Mouse (Mus musculus): ENCODE measurements around the gene Rsrc1. TPM values are rescaled to one million over a fixed set of nuclear protein-coding genes. Genes with fewer than 3 reads are reported as not detected.

Gene Rsrc1
- polyA plus RNA-seq (2017; shearing (Covaris generic)) = 10 to 100 TPM; 38.8 to 47.0 TPM

DNA sequence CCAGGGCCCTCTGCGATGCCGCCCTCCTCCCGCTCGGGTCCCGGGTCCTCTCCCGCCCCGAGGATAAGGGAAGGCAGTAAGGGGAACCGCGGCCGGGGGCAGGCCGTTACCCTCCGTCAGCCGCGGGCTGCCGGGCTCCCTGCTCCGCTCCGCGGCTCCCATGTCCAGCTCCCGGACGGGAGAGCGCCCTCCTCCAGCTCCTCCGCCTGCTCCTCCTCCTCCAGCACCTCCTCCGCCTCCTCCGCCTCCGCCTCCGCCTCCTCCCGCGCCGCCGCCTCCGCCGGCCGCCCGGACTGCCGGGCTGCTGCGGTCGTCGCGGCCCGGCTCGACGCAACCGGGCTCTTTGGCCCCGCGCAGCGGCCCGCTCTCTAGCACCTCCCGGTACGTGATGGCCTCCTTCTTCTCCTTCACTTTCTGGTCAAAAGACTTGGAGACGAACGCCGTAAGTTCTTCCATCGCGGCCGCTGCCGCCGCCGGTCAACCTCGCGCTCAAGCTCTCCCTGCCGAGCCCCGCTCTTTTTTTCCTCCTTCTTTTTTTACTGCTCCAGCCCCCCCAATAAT lies at the start of gene Rsrc1:
Rsrc1 (plus strand) TSS at position 290 of the 561 bp plus-strand sequence.
- ATAC-seq = no peak

DNA sequence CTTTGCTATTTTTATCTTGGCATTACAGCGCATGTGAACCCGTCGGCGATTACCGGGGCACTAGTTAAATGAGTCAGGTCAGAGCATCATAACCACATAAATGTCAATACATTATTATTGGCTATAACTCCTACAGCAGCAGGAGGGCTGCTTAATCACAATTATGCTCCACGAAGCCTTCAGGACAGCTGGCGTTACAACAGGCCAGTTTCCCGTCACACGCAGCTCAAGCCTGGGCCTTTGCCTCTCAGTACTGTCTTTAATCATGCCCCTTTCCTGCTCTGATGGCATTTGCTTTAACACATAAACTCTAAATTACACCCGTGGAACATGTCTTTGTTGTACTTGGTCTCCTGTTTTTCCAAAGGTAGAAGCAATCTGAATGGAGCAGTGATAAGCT lies 41.5 kb upstream of the Rsrc1 start:
- no peak for ATAC-seq

DNA sequence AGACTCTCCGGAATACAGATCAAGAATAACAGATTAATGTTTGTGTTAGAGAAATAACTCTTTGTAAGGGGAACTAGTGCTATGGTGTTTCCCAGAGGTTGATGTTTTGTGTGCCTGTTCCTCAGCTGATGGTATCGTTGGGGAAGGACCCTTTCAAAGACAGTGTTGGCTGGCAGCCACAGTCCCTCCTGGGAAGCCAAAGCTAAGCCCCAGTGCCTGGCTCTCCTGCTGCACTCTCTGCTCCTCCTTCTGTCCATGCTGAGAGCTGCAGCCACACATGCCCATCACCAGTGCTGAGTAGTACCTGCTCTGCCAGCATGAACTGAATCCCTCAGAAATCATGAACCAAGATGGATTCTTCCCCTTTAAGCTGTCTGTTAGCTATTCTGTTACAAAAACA lies 26.1 kb upstream of the Rsrc1 start:
- ATAC-seq = no peak

DNA sequence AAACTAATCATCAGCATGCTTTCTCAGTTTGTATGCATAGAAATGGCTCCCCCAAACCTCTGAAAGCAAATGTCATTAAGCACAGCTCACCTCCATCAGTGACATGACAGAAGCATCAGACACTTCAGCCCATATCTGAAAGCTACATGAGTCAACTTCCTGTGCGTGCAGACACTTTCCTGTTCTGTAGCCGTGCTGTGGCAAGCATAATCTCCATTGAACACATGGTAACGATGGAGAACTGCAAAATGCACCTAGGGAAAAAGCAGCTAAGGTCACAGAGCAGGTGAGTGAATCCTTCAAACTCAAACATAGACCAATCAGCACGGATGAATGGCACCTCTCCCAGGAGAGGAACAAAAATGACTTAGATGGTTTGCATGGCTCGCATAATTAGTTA lies 21.2 kb upstream of the Rsrc1 start:
- no peak for ATAC-seq

DNA sequence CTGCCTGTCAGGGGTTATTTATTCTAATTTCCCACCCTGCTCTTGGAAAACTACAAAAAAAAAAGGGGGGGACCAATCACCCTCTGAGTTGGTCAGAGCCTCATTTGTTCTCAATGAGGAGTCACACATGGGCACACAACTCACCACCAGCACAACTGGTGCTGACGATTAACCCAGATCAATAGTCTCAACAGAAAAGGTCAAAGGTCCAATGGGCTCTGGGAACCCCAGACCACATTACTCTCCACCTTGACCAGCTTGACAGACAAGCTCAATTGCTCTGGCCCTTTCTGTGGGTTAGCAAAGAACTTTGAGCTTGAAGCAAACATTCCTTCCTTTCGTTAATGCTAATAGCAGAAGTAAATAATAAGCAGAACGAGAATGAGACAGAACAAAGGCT lies 16.3 kb upstream of the Rsrc1 start:
- no peak for ATAC-seq

DNA sequence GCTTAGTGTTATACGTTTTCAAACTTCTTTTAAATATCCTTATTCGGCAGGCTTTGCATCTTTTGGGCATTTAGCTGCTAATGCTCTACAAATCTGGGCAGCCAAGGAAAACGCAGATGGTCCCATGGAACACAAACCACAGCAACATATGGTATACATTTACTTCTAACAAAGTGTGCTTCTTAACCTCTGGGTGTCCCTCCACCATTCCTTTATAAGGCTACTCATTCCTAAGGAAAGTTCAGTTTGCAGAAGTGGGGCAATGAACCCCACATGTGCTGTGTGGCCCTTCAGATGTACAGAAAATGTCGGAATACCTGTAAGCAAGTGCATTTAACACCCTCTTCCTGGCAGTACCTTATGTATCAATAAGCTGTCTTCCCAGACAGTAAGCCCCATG lies 13.7 kb upstream of the Rsrc1 start:
- ATAC-seq = no peak

DNA sequence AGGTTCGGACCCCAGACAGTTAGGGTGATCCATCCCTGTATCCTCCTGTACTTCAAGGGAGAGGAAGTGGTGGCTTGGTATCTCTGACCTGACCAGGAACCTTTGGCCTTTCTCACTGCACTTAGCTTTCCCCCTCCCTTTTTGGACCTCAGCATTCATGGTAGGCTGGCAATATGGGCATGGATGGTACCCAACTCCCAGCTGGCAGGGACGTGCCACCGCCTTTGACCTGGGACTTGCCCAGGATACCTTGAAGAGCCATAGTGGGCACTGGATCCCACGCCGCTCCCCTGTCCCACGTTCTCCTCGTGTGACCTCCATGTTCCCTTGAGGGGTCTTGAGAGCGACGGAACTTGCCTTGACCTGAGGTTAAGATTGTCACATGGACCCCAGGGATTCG lies 10.9 kb upstream of the Rsrc1 start:
- ATAC-seq = no peak

DNA sequence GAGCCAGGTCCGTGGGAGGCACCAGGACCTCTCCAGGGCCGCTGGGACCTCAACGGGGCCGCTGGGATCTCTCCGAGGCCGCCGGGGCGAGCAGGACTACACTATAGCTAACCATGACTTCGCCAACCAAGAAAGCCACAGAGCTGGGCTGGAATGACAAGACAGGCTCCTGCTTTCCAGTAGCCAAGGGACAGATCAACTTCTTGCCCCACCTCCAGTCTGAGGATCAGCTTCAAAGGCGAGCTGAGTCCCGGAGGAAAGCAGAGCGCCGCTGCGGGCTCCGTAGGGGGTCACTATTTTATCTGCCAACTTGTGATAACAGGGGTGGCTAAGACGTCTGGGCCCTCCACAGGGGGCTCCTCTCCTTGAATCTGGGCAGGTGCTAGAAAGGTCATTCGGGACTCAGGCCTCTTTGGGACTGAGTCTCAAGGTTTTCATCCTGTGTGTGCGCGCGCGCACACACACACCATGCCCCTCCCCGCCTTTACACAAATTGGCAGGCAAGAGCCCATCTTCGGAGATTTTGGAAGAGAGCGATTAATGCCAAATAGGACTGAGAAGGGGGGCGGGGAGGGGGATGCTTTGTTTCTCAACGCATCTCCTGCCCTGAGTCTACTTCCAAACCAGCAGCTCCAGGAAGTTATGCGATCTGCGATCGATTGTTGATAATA lies 10.4 kb upstream of the Rsrc1 start:
- ATAC-seq = no peak

DNA sequence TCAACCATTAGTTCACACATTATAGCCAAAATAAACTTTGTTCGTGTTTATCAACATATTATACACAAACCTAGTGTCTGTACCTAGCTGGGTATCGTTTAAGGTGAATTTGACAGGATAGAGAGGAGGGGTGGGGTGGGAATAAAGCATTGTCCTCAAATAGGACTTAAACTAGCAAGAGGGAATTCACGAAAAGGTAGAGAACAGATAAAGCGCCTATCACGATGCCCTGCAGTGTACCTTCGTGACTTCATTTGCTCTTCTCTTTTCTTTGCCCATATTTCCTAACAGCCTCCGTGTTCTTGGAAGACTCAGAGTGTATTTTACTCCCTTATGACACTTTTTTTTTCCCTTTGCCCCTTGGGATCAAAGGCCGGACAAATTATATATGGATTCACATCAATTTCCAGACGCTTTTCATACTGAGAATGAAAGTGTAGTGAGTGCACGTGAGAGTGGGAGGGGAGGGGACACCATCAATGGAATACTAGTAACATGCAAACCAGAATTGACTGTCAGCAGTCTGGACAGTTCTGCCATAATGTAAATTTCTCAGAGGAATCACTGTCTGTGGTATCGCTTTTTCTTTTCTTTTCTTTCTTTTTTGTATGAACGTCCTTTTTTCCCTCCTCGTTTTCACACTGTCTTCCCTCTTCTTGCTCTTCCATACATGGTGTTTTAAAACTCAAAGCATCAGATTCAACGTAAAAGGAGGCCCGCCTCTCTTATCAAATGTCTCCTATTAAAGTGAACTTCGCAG lies 8.8 kb upstream of the Rsrc1 start:
- no peak for ATAC-seq

DNA sequence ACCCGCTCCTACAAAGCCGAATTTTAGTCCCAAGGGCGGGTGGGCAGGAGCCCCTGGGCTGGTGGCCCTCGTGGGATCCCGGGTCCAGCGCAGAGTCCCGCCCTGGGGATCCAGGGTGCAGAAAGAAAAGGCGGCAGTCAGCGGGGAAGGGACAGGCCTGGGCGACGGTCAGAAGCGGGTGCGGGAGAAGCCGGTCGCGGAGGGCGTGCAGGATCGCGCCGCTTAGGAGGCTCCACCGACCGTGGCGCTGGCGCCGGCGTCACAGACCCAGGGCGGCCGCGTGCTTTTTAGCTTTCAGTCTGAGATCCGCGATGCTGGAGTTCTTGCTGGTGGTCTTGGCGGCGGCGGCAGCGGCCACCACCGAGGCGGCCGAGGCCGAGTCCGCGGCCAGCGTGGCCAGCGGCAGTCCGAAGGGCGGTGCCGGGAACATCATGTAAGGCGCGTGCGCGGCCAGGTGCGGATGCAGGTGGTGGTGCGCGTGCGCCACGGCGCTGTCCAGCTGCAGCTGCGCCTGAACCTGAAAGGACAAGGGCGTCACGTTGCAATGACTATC lies 7.7 kb upstream of the Rsrc1 start:
- ATAC-seq = peak; percentile 55

DNA sequence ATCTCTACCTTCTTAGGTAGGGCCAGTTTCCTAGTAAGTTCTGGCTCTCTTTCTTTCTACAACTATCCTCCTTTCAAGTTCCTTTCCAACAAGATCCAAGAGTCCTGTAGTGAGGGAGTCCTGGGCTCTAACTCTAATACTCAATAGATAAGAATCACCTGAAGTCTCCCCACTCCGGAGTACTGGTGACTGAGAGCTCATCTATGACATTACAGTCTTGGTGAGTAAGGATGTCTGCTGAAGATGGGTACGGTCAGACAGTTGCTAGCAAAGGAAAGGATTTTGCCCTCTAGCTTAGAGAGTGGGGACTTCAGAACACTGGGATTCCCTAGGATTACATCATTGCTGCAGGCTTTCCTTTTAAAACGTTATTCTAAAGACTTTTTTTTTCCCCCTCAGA lies 6.7 kb upstream of the Rsrc1 start:
- no peak for ATAC-seq

DNA sequence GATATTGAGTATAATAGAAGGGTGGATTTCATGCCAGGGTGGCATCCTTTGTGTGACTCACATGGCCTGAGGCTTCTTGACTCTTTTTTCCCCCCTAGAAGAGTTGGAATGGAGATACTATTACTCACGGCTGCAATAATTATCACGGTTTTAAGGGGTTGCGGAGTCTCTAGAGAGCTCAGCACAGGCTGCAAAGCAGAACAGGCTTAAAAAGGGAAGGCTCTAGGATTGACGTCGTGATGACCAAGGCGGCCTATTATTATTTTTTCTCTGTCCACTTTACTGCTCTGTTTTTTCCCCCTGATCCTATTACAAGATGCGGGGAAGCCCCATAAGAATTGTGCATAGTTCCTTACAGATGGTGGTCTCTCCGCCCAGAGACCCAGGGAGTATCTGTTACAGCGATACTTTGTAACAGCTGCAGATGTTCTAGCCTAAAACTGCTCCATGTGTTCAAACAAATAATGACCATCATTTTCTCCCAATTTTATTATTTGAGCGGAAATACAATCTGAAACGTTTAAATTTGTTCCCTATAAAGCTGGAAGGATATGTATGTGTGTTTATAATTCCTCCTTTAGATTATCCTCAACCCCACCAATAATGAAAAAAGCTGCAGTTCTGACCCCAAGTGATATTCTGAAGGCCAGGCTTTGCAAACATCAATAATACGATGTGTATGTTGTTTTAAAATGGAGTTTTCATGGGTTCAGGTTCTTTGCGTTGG lies 4.1 kb upstream of the Rsrc1 start:
- no peak for ATAC-seq

DNA sequence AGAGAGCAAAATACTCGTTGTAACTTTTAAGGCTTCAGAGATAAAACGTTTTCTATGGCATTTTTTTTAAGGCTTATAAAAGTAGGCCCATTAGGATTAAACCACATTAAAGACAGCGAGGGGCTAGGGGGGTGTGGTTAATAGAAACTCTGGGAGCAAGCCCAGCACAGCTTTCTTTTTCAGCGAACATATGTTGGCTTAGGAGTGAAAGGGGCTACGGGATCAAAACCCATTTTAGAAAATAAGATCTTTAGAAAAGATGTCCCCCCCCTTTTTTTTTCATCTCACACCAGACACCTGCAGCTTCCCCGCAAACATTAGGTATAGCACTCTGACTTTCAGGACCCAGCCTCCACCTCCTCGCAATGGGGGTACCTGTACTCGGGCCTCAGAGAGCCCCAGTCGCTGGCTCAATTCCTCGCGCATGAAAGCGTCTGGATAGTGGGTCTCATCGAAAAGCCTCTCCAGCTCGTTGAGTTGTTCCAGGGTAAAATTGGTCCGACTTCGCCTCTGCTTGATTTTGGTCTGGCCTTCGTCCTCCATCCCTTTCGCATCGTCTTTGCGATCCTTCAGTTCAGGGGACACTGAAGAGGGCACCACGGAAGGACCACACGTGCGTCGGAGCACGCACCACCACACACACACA lies 3.3 kb upstream of the Rsrc1 start:
- ATAC-seq = no peak

DNA sequence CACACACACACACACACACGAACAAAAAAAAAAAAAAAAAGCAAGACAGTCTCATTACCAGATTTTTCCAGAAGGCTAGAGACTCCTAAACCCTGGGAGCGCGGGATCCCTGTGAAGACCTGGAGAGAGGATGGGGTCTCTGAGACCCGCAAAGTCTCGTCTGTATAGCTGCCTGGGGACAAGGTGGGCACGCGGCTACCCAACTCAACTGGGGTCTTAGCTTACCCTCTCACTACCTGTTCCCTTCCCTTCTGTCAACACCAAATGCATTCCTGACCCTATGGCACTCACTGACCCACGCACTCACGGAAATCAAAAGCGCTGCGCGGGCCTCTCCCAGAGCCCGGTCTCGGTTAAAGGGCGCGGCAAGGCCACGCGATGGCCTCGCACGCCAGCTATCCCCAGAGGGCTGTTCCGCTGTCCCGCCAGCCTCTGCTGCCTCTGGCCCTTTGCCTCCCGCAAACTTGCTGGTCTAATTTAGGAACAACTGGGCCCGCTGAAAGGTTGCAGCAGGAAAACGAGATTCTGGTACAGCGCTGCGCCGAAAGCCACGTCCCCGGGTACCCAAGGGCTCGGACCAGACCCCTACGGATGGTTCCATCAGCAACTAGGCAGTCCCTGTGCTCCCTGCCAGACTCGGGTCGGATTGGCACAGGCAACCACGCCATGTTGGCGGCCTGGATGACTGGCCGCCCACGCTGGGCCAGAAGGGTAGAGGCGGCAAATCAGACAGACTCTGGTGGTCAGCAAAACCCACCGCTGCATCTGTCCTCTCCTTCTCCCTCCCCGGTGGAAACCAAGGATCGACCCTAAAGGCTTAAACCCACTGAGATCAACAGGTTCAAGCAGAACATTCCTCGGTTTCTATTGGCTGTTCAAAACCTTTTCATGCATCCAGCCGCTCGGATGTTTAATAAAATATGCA lies 2.5 kb upstream of the Rsrc1 start:
- no peak for ATAC-seq

DNA sequence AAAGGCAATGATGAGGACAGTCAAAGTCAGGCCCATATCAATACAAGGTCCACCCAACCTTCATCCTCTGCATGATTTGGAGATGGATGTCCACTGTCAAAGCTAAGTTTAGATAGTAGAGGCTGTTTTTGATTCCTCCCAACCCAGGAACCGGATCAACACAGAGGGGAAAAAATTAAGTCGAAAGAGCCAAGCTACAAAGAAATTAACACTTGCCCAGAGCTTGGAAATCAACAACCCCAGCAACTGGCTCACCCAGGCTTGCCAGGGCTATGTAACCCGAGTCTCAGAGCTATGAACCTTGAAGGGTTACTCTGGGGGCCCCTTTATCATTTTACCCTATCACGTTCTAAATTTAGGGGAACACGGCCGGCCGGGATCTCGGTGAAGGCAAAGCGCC lies 1.7 kb upstream of the Rsrc1 start:
- ATAC-seq = no peak

DNA sequence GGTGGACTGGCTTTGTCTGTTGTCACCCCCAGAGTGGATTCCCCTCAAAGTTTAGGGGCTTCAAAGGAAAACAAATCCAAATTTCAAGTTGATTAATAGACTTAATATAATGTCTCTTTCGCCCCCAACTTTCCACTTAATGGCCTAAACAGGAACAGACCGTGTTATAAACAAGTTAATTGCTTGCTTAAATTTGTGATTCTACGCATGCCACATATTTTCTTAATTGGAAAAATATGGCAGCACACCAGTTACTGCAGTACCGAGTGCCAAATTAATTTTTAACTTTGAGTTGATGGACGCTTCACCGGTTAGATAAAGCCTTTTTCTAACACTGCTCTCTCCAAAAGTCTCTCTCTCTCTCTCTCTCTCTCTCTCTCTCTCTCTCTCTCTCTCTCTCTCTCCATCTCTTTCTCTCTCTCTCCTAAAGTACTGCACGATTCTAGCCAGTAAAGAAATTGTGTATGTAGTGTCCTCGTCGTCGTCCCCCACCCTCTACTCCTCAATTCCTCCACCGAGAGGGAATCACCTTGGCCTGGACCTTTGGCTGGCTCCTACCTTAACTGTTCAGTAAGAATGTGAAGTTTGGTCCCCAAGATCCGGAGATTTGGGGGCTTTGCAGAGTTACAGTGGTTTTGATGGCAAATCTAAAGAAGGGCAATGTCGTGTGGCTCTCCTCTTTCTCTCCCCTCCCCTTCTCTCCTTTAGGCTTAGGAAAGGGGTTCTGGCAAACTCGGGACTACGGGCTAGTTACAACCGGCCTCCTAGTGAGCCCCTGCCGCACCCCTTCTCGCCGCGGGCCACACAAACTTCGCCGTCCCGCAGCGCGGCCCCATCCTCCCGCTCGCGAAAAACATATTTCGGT lies 847 bp upstream of the Rsrc1 start:
- no peak for ATAC-seq

DNA sequence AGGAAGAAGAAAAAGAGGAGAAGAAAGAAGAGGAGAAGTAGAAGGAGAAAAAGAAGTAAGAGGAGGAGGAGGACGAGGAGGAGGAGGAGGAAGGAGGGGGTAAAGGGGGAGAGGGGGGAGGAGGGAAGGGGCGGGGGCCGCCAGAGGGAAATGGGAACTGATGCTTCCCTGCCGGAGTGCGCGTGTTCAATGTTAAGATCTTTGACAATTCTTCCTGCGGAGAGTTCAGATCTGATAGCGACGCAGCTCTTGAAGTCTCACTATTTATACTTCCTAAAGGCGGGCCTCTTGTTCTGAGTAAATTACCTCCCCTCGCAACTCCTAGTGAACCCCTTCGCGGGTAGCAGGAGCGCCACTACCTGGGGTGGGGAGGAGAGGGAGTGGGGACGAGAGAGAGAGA lies 516 bp downstream of the Rsrc1 start, which contains the start of gene Shox2:
Shox2 (minus strand) TSS at position 66 of the 400 bp plus-strand sequence.
- no peak for ATAC-seq

DNA sequence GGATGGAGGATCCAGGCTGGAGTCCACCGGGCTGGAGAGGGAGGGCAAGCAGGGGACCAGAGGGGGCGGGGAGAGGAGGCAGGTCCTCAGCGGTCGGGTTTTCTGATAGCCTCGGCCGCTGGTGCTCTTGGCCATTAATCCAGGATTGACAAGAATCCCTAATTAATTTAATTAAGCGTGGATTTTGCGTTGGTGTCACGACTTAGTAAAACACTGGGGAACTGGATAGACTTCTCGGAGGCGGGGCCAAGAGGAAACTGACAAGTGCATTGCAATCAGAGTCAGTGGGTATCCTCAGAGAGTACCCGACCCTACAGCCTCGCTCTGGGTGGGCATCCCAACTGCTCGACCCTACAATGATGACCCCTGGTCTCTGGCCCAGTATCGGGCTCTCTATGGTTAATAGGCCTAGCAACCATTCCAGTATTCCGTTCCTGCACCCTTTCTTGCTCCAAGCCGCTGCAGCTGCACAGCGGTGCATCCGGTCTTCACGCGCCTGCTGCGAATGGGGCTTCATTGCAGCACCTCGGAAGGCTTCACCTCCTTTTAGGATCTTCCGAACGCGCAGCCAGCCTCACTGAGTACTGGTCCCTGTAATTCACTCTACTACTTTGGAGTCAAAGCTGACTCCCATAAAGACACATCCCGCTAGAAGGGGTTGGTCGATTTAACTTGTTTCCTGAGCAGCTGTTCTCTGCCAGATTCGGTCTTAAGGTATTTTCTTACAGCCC lies 1.2 kb downstream of the Rsrc1 start:
- peak; percentile 59 for ATAC-seq

DNA sequence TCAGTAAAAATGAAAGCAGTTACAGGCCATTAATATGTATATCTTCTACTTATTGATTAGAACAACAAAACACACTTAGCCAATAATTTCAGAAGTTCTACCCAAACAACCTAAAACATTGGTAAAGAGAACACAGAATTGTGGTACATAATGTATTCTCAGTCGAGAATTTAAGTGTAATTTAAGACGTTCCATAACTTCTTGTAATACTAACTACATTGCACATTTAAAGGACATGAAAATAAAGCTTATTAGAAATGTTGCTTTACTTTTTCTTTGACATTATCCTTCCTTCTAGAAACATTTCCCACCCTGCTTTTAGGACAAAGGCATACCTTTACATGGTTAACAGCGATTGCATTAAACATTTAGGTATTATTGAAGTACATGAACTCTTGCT lies 2.3 kb downstream of the Rsrc1 start:
- ATAC-seq = no peak
